Mouse (Mus musculus): ENCODE results near the gene Mical2. TPM values are rescaled to one million over a fixed set of nuclear protein-coding genes. Genes with fewer than 3 reads are reported as not detected.

Gene Mical2
- polyA plus RNA-seq (2016; fragmentation: Nextera tagmentation; extraction: Ambion mirVana) = 156 and 163 TPM in 2 replicates

DNA sequence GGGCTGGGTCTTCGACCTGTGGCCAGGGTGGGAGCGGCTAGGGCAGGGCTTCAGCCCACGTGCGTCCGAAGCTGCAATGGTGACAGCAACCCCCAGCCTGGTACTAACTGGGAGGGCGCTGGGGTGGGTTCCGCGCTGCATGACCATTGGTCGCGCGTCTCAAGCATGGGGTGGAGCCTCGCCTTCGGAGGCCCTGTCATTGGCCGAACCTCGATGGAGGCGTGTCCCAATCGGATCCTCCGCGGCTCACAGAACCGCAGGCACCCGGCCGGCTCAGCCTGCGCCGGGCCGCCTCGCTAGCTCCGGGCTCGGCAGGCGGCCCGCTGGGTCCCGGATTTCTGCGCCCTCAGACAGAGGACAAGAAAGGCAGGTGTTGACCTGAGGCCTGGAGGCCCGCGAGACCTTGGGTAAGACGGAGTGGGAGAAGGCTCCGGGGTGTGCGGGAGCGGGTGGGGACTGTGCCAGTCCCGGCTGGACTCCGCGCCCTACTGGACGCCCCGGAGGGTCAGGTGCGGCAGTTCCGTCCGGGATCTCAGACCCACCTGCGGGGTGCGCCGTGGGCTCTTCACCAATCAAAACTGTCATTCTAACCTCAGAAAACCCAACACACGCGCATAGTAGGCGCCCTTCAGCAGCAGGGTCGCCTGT is at the start of gene Mical2:
TSS of gene Mical2 (plus strand) at position 242 of the 648 bp plus-strand sequence.
- no peaks in the 10 kb centered on the region for H3K27me3 ChIP-seq (replicated peaks)
- H3K4me1 ChIP-seq (replicated peaks) = peaks cover 70% of the 10 kb centered on the region
- peak within 1 kb of the TSS; percentile 86 for H3K9ac ChIP-seq
- peak; percentile 93 for ATAC-seq (ENCODE audit: insufficient number of reproducible peaks, low FRiP score)
- WGBS = under 1% methylated on average over 53 of the region's 53 CpGs
- peaks cover 2% of the 10 kb centered on the region for H3K9me3 ChIP-seq (replicated peaks)
- H3K4me3 ChIP-seq = peak within 1 kb of the TSS; percentile 85
- peak within 1 kb of the TSS; percentile 86 for H3K4me2 ChIP-seq
- H3K36me3 ChIP-seq = peaks cover 18% of the 10 kb centered on the region
- peak within 1 kb of the TSS; percentile 83 for H3K27ac ChIP-seq (ENCODE audit: poor library complexity, severe bottlenecking)

DNA sequence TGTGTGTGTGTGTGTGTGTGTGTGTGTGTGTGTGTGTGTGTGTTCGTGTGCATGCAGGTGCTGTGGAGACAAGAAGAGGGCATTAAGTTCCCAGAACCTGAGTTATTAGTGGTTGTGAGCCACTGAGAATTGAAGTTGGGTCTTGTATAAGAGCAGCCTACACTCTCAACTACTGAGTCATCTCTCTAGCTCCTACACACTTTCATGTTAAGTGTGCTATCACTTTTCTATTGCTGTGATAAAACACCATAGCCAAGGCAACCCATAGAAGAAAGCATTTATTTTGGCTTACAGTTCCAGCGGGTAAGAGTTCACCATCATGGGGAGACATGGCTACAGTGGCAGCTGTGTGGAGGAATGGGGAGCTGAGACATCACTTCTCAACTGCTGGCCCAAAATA is 49.0 kb upstream of the Mical2 start:
- WGBS = 70% methylated on average over 2 of the region's 2 CpGs
- Histone ChIP-seq H3K9ac (no peak overlapping the region), H3K4me3 (no peak overlapping the region), H3K4me1 (replicated peaks) (peaks cover 5% of the 10 kb centered on the region), H3K4me2 (no peak overlapping the region), H3K9me3 (replicated peaks) (no peaks in the 10 kb centered on the region; the same call in 1 of the 2 replicates), H3K36me3 (no peaks in the 10 kb centered on the region), H3K27me3 (replicated peaks) (no peaks in the 10 kb centered on the region), H3K27ac (ENCODE audit: poor library complexity, severe bottlenecking) (no peak overlapping the region)
- ATAC-seq (ENCODE audit: insufficient number of reproducible peaks, low FRiP score) = no peak

DNA sequence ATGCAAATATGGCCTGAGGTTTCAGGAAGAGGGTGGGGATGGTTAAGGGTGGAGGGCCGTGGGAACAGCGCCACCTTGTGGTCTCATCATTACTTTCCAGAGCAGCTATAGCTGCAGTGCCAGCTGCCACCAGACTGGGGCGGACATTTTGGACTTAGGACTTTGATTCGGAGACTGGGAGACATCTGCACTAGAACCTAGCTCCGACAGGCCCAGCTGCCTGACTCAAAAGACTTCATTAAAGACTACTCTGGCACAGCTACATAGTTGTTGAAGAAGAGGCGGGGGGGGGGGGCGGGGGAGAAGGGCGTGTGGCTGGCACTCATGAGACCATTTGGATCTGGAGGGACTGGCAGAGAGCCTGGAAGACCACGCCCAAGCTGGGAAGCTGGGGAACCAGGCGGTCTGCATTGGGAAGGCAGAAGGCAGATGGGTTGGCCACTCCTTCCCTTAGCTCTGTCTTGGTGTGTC is 45.4 kb upstream of the Mical2 start:
- Histone ChIP-seq H3K4me2 (peak overlapping the region; percentile 59), H3K36me3 (no peaks in the 10 kb centered on the region), H3K9ac (no peak overlapping the region), H3K9me3 (replicated peaks) (no peaks in the 10 kb centered on the region; the same call in 1 of the 2 replicates), H3K27me3 (replicated peaks) (no peaks in the 10 kb centered on the region), H3K4me3 (peak overlapping the region; percentile 13; the same call in 1 of the 2 replicates), H3K4me1 (replicated peaks) (peaks cover 16% of the 10 kb centered on the region), H3K27ac (ENCODE audit: poor library complexity, severe bottlenecking) (no peak overlapping the region)
- 6% methylated on average over 10 of the region's 10 CpGs for WGBS
- ATAC-seq (ENCODE audit: insufficient number of reproducible peaks, low FRiP score) = peak; percentile 74

DNA sequence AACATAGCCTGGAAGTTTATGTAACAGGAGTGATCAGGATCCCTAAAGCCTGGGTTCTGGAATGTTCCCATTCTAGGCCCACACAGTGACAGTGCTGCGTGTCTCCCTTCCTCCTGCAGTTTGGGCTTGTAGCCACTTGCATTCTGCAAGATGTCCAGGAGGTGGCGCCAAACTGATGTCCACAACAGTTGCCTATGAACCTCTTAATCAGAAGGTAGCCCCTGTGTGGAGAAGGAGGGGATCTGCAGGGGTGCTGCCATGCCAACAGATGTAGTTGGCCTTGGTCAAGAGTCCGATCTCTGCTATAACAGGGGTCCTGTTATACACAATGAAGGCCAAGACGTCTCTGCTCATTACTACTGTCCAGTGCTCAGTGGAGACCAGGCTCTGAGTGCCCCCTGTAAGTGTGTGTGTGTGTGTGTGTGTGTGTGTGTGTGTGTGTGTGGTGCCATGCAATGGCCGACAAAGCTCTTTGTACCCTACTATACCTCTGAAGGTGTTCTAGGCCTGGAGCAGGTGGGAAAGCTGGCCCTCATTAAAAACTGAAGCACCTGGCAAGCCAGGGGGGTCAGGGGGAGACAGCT is 42.3 kb upstream of the Mical2 start:
- 0 out of 2 replicates have a peak, but pooled peaks have one; percentile 7 for ATAC-seq (ENCODE audit: insufficient number of reproducible peaks, low FRiP score)

DNA sequence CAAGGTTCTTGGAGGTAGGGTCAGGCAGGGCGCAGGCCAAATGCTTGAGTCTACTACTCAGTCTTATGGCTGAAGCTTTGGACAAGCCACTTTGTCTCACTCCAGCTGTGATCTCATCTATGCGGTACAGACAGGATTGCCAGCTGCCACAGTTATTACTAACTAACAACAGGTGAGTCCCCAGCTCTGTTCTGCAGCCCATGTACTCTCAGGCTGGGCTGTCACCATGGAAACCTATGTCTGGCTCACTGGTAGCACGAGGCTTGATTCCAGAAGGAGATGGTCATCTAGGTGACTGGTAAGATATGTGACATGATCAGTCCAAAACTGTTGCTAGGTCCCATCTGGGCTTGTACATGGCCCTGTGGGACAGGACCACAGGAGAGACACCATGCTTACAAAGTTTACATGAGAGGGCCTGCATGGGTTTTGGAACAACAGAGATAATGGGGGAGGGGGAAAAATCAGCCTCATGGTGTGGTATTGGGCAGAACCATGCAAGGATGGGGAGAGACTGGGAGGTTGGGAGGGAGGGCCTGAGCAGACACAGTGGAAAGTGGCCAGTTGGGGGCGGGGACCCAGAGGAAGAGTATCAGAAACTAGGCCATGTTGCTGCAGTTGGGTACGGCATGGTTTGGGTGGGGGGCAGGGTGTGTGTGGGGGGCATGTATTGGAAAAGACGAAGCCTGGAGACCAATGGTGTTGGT is 41.0 kb upstream of the Mical2 start:
- Histone ChIP-seq H3K9ac (no peak overlapping the region), H3K4me3 (no peak overlapping the region), H3K9me3 (replicated peaks) (peaks cover 5% of the 10 kb centered on the region; the same call in 1 of the 2 replicates), H3K27ac (ENCODE audit: poor library complexity, severe bottlenecking) (no peak overlapping the region), H3K27me3 (replicated peaks) (no peaks in the 10 kb centered on the region), H3K4me1 (replicated peaks) (peaks cover 34% of the 10 kb centered on the region), H3K4me2 (no peak overlapping the region), H3K36me3 (no peaks in the 10 kb centered on the region)
- no peak for ATAC-seq (ENCODE audit: insufficient number of reproducible peaks, low FRiP score)
- 76% methylated on average over 6 of the region's 6 CpGs for WGBS

More for the DNA sequence above, 42.3 kb upstream of the Mical2 start:
- no peak overlapping the region for H3K27ac ChIP-seq (ENCODE audit: poor library complexity, severe bottlenecking)
- 33% methylated on average over 5 of the region's 5 CpGs for WGBS
- H3K27me3 ChIP-seq (replicated peaks) = no peaks in the 10 kb centered on the region
- peaks cover 31% of the 10 kb centered on the region for H3K4me1 ChIP-seq (replicated peaks)
- no peak overlapping the region for H3K4me3 ChIP-seq
- peaks cover 5% of the 10 kb centered on the region; the same call in 1 of the 2 replicates for H3K9me3 ChIP-seq (replicated peaks)
- H3K36me3 ChIP-seq = no peaks in the 10 kb centered on the region
- H3K4me2 ChIP-seq = no peak overlapping the region
- H3K9ac ChIP-seq = no peak overlapping the region

DNA sequence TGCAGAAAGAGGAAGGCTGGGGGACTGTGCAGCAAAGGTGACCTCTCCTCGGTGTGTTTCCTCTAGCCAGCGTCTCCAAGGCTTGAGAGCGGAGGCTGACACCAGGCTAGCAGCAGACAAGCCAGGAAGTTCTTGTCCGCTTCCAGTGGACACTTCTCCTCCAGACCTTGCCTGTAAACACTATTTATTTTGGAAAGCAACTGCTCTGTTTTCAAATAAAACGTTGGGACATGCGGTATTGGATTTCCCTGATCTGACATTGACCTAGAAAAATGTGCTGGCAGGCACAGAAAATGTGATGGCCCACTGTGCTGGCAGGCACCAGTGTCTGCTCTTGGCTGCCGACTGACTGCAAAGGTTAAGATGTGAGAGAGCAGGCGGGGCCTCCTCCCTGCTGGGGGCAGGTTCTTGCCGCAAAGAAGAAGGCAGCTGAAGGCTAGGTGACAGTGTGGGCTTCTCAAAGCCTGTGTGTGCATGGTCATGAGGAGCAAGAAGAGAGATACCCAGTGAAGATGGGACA is 40.4 kb upstream of the Mical2 start:
- H3K9me3 ChIP-seq (replicated peaks) = peaks cover 5% of the 10 kb centered on the region; the same call in 1 of the 2 replicates
- H3K36me3 ChIP-seq = no peaks in the 10 kb centered on the region
- no peak for ATAC-seq (ENCODE audit: insufficient number of reproducible peaks, low FRiP score)
- H3K4me3 ChIP-seq = no peak overlapping the region
- no peak overlapping the region for H3K27ac ChIP-seq (ENCODE audit: poor library complexity, severe bottlenecking)
- H3K27me3 ChIP-seq (replicated peaks) = no peaks in the 10 kb centered on the region
- no peak overlapping the region for H3K9ac ChIP-seq
- no peak overlapping the region for H3K4me2 ChIP-seq
- WGBS = 57% methylated on average over 9 of the region's 9 CpGs
- H3K4me1 ChIP-seq (replicated peaks) = peaks cover 33% of the 10 kb centered on the region

DNA sequence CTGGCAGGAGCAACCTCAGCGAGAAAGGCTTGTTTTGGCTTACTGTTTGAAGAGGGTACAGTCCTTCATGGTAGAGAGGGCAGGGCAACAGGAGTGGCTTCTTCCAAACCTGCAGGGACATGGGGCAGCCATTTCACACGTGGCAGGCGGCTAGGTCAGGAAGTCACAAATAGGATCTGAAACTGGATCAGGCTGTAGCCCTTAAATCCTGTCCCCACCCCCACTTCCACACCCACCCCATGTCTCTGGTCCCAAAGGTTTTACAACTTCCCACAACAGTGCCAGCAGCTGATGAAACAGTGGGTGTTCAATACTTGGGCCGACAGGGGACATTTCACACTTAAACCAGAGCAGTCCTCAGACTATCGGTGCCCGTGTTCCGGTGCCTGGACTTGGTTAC is 38.8 kb upstream of the Mical2 start:
- H3K9ac ChIP-seq = no peak overlapping the region
- H3K4me1 ChIP-seq (replicated peaks) = peaks cover 31% of the 10 kb centered on the region
- no peaks in the 10 kb centered on the region for H3K36me3 ChIP-seq
- 81% methylated on average over 7 of the region's 7 CpGs for WGBS
- no peak overlapping the region for H3K4me2 ChIP-seq
- H3K27ac ChIP-seq (ENCODE audit: poor library complexity, severe bottlenecking) = no peak overlapping the region
- no peak overlapping the region for H3K4me3 ChIP-seq
- H3K27me3 ChIP-seq (replicated peaks) = no peaks in the 10 kb centered on the region
- no peak for ATAC-seq (ENCODE audit: insufficient number of reproducible peaks, low FRiP score)
- peaks cover 5% of the 10 kb centered on the region; the same call in 1 of the 2 replicates for H3K9me3 ChIP-seq (replicated peaks)

DNA sequence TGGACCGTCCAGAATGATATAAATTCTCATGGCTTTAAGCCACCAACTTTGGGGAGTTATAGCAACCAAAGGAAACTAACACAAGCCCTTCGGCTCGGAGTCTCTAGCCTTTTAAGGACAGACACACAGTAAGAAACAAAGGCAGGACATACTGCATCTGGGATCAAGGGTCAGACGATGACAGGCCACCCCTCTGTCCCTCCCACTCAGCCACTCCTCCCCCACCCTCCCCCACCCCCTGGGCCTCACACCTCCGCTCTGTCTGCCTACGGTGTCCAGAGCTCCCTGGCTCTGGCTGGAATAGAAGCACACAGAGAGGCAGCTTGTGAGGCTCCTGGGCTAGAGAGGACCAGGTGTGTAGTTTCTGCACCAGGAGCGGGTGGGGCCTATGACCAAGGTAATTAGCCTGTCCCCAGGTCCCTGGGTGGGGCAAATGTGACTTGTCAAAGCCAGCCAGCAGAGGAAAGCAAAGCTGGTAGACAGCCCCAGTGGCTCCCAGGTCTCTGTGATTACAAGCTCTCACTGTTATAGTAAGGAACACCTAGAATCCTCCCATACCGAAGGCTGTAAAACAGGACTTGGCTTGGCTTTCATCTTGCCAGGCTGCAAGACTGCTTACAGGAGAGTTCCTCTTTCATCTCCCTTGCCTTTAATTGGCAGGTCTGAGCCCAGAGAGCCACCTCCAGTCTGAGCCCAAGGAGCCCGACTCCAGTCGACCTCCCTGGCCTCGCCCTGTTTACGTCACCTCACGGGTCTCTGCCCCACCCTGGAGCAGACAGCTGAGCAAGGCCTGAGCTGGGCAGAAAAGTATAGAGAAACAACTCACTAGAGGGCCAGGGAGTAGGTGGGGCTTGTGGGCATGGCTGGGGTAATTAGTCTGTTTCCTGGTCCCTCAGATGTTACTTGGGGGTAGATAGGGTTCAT is 37.9 kb upstream of the Mical2 start:
- H3K4me2 ChIP-seq = no peak overlapping the region
- WGBS = 46% methylated on average over 13 of the region's 13 CpGs
- peaks cover 5% of the 10 kb centered on the region; the same call in 1 of the 2 replicates for H3K9me3 ChIP-seq (replicated peaks)
- ATAC-seq (ENCODE audit: insufficient number of reproducible peaks, low FRiP score) = peak; percentile 22; the same call in 1 of the 2 replicates
- no peak overlapping the region for H3K27ac ChIP-seq (ENCODE audit: poor library complexity, severe bottlenecking)
- peaks cover 40% of the 10 kb centered on the region for H3K4me1 ChIP-seq (replicated peaks)
- no peak overlapping the region for H3K9ac ChIP-seq
- H3K27me3 ChIP-seq (replicated peaks) = no peaks in the 10 kb centered on the region
- H3K36me3 ChIP-seq = no peaks in the 10 kb centered on the region
- no peak overlapping the region for H3K4me3 ChIP-seq

DNA sequence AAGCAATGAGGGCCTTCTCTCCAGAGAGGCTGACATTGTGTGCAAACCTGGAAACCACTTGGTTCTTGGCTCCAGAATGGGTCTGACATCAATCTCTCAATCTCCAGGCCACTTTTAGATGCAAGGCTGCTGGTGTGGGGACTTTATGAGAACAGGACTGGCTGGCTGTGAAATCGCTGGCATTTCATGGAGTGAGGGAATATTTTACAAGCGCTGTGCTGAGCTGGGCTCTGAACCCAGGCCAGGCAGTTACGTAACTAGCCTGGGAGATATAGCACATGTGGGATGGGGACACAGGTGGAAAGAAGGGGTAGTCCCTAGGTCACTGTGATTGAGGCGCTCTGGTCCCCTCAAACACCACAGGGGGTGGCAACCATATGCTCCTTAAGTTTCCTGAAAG is 33.4 kb upstream of the Mical2 start:
- WGBS = 83% methylated on average over 4 of the region's 4 CpGs
- Histone ChIP-seq H3K27me3 (replicated peaks) (no peaks in the 10 kb centered on the region), H3K9ac (no peak overlapping the region), H3K27ac (ENCODE audit: poor library complexity, severe bottlenecking) (no peak overlapping the region), H3K4me3 (no peak overlapping the region), H3K36me3 (no peaks in the 10 kb centered on the region), H3K4me2 (no peak overlapping the region), H3K9me3 (replicated peaks) (no peaks in the 10 kb centered on the region), H3K4me1 (replicated peaks) (peaks cover 26% of the 10 kb centered on the region)
- ATAC-seq (ENCODE audit: insufficient number of reproducible peaks, low FRiP score) = no peak

DNA sequence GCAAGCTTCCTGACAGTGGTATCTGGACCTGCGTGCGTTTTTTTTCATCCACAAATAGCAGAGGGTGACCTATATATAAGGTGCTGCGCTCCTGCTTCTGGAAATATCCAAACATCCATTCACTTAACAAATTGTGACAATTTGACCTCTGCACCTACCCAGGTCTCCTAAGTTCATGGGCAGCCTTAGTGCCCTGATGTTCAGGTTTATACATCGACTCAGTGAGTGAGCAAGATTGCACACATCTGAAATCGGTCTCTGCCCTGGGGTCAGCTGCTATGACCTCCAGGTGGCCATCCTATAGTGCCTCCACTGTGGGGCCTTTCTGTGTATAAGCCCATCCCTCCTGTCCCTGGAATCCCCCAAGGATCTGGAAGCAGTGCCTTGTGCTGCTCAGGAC is 32.9 kb upstream of the Mical2 start:
- Histone ChIP-seq H3K27ac (ENCODE audit: poor library complexity, severe bottlenecking) (no peak overlapping the region), H3K36me3 (no peaks in the 10 kb centered on the region), H3K9ac (no peak overlapping the region), H3K9me3 (replicated peaks) (no peaks in the 10 kb centered on the region), H3K4me3 (no peak overlapping the region), H3K4me1 (replicated peaks) (peaks cover 21% of the 10 kb centered on the region), H3K4me2 (no peak overlapping the region), H3K27me3 (replicated peaks) (no peaks in the 10 kb centered on the region)
- WGBS = 77% methylated on average over 5 of the region's 5 CpGs
- no peak for ATAC-seq (ENCODE audit: insufficient number of reproducible peaks, low FRiP score)
